Mouse (Mus musculus): ENCODE measurements around the gene Cks1b.

Gene Cks1b

DNA sequence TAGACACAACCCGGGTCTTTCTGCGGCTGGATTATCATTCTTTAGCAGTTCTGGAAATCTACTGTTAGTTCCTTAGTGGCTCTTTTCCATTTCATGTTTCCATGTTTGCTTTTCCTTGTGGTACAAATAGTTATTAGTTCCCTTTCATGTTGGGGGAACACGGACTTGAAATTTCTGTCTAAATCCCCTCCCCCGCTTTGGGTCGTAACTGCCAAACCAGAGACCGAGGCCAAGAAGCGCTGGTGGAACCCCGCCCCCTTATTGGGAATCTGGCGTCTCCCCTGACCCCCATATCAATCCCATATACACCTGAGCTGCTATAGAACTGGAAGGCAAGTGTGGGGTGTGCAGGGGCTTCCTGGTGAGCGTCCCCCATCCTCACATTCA lies 22.8 kb downstream of the Cks1b start:
- DNase-seq: peak; percentile 72

DNA sequence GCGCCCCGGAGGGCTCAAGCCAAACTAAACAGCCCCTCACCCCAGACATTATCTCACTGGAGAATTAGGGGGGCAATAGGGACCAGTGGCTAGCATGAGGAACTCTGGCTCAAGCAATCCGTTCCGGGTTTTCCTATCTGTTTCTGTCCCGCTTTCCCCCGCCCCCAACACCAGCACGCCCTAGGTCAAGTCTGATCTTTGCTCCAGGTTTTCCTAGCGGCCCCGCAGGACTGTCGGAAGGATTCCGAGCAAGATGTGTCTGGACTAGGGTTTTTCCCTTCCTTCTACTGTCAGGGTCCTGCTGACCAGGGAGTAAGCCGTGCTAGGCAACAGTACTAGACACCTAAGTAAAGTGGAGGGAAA lies 23.3 kb downstream of the Cks1b start:
- peak; percentile 91 for DNase-seq

DNA sequence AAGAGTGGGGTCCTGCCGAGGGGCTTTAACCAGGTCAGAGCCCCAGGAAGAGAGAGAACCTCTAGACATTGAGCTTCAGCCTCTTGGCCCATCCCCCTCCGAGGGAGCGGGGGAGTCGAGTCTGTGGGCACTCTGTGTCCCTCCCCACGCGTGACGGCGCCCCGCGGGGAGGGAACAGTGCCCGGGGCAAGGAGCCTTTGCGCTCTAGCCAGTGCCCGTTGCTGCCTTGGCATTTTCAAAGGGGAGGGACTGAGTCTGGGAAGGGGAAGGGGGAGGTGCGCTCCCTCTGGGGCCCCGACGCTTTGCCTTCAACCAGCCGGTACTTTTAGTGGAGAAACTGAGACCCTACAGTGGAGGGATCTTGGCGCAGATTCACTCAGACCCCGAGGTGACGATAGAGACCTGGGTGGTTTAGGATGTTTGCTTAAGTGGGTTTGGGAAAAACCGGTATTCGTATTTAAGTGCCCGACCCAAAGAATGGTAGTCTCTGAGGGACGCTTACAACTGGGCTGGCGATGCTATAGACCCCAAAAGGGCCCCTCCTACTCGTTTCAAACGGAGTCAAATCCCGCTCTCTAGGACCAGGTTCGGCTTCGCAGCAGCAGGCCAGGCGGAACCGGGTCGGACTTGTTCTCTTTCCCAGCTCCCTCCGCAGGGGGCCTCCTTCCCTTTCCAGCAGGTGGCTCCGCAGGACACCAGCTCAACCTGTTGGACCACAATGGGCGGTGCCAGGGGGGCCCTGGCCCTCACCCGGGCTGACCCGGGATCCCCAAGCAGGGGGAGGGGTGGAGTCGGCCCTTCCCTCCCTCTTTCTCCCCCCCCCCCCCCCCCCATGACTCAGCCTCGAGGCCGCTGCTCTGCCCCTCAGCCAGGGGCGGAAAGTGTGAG lies 23.9 kb downstream of the Cks1b start, which contains the start of gene Zbtb7b:
TSS of gene Zbtb7b (minus strand) at position 771 of the 888 bp plus-strand sequence.
- peak; percentile 92 for DNase-seq

DNA sequence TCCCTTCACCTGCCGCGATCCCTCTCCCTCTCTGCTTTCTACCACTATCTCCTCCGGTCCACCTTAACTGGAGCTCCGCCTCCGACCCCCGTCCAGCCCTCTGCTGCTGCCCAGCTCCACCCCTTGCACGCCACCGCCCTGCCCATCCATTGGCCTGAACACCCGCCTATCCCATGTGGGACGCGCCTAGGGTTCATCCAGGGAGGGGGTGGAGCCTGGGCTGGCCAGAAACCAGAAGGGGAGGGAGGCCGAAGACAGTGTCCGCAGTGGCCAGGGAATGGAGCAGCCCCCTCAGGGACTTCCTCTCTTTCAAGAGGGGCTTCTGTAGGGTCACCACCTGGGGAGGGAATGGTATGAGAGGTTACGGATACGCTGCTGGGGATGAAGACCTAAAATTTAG lies 24.6 kb downstream of the Cks1b start:
- DNase-seq: peak; percentile 99

DNA sequence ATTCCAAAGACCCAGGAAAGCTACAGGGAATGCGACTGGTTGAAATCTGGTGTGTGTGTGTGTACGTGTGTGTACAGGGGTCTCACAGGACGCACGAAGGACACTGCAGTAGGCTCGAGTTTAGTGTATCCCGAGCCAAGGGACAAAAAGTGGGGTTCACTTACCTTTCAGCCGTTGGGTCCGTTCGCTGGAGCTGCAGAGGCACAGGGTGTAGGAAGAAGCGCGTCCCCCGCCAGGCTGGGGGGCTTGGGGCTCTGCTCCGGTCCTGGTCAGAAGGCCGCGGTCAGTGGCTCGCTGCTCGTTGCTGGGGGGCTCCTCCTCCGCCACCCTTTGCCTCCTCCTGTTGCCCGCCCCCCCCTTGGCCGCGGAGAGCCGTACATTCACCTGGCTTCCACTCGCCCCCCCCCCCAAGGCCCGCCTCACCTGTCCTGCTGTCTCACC lies 25.3 kb downstream of the Cks1b start:
- peak; percentile 73 for DNase-seq

DNA sequence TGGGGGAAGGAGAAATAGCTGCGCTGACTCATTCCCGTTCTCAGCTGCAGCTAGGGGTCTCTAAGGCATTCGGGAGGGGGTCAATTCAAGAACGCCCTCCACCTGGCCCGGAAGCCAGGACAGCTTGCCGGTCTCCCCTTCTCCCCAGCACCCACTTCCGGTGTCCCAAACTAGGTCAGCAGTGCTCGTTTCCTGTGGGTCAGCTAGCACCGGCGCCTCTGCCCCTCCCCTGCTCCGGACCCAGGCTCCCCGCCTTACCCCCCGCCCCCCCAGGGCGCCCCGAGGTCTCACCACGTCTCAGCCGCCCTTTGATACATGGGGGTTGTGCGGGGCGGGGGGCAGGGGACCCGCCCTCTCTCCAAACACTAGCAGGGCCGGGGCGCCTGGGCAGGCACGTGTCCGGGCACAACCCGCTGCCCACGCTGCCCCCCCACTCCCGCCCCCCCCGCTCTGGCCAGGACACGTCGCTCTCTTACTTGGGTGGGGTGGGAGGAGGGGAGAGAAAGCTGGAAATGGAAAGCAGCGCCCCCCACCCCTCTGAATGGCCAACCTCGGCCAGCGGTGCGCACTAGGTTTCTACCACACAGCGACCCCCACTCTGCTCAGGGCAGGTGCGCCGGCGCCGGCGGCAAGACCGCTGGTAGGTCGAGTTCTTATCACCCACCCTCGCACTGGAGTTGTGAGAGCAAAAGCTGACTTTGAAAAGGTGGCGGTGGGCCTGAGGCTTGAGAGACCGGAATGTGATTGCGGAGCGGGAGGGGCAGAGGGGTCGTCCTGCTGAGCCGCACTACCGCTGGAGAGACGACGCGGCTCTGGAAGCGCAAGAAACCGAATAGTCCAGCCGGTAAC lies 26.3 kb downstream of the Cks1b start:
- peak; percentile 70 for DNase-seq

DNA sequence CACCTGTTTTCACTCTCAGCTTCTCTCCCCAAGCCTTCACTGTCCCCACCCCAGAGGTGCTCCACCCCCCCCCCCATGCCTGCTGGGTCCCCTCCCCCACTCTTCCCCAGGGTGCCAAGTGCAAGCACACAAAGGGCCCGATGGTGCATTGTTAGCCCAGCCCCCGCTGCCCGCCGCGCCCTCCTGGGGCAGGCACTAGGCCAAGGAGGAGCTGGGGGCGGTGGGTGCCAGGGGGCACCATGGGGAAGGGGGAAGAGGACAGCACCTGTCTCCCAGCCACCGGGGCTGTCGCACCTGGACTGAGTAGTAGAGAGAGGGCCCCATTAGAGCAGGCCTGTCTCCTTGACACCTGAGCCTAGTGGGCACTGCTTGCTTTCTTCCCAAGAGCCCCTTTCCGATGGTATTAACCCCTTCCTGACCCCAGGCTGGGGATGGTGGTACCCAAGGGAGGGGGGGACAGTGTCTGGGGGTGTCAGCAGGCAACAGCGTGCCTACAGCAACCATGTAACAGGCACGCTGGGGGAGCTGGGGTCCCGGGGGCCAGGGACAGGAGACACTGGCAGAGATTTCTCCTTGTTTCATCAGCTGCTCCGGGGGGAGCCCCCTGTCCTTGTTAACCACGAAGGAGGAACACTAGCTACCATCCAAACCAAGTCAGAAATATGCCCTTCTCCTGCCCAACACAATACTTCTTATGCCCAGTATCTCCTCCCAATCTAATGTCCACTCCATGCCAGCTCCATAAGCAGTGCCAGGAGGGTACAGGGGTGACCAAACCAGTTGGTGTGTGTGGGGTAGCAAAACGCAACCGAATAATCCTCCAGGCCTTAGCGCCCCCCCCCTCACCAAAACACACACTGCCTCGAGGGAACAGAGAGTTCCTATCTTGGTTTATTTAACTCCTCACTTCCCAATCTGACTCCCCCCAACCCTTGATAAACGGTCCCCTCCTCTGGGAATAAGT lies 27.2 kb downstream of the Cks1b start:
- DNase-seq: peak; percentile 77

DNA sequence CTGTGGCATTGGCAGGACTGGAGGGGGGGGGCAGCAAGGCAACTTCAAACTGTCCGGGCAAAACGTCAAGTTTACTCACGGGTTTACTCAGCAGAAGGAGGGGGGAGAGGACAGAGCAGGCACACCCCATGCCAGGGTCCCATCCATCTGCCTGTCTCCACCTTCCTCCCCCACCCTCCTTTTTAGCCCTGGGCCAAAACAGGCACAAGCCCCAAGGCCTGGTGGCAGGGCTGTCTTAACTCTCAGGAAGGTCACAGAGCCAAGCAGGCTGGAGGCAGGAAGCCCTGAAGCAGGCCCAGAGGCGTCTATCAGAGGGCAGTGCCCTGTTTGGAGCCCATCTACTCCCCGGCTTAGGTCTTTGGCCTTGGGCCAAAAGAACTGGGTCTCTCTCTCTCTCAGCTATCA lies 28.1 kb downstream of the Cks1b start:
- DNase-seq: peak; percentile 71

DNA sequence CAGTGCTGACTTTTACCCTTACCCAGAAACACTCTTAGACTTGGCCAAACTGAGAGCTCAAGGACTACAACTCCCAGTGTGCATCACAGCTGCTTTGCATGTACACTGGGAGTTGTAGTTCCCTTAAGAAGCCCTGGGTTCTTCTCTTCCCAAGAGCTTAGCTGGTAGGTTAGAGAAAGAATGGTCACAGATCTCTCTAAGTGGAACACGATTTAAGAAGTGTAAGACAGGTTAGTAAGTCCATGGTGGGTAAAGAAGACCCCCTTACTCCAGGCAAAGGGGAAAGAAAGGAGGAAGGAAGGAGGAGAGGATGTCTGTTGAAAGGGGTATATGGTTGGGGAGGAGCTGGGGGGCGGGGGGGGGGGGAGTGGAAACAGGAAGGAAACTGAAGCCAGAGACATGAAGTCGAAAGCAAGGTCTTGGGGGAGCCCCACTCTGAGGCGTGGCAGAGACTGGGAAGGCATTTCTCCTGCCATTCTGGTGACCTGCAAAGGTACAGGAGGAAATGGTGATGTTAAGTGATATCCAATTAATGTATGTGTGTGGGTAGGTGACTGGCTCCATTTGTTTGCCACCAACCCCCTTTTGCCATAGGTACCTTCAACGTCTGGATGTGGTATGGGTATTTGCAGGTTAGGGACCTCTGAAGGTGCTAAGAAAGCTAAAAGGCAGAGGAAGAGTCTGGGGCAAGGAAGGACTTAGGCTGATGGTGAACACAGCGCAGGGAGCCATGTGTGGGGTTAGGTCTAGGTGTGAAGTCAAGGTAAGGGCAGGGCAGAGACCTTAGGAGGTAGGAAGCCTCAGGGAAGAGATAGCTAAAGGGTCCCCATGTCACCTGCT lies 29.1 kb downstream of the Cks1b start:
- DNase-seq: peak; percentile 63

DNA sequence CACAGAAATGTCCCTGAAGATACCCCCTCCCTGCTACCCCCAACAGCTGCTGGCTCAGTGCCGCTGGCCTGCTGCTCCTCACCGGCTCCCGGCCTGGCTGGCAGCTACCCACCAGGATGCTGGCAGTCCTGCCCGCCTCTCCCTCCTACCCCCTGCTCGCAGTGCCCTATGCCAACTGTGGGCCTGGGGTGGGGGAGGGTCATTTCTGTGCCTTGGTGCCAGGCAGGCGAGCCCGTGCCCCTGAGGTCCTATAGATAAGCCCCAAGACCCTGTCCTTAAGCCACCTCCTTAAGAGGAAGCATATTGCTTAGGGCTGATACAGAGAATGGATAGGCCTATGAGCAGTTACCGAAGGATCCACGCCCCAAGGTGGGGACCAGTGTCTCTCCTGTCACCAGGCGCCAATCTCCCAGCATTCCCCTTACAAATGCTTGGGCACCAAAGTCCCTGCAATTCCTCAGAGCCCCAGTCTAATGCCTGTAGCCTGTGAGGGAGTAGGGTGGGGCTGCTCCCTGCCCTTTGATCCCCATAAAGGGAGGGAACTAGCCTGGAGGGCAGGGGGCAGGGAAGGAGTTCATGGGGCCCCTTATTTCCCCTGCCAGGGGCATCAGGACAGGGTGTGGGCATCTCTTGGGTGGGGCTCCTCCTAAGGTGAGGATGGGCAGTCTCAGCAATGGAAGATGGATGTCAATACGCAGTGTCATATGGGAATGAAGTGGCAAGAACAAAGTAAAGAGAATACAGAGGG lies 29.9 kb downstream of the Cks1b start:
- DNase-seq: peak; percentile 68

DNA sequence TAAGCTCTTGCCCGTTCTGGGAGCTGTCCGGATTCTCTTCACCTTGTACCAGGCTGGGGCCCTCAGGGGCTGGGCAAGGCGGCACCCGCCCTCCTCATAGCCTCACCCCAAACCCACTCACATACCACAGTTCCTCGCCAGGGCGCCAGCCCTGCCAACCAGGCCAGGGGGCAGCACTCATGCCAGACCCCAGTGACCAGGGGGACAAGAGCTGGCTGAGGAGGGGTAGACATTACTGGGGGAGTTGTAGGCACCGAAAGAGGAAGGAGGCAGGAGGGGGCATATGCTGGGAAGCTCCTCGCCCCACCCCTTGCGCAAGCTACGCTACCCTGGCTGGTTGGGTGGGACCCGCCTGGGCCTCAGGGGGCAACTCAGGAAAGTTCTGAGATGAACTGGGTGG lies 30.6 kb downstream of the Cks1b start:
- peak; percentile 65 for DNase-seq

DNA sequence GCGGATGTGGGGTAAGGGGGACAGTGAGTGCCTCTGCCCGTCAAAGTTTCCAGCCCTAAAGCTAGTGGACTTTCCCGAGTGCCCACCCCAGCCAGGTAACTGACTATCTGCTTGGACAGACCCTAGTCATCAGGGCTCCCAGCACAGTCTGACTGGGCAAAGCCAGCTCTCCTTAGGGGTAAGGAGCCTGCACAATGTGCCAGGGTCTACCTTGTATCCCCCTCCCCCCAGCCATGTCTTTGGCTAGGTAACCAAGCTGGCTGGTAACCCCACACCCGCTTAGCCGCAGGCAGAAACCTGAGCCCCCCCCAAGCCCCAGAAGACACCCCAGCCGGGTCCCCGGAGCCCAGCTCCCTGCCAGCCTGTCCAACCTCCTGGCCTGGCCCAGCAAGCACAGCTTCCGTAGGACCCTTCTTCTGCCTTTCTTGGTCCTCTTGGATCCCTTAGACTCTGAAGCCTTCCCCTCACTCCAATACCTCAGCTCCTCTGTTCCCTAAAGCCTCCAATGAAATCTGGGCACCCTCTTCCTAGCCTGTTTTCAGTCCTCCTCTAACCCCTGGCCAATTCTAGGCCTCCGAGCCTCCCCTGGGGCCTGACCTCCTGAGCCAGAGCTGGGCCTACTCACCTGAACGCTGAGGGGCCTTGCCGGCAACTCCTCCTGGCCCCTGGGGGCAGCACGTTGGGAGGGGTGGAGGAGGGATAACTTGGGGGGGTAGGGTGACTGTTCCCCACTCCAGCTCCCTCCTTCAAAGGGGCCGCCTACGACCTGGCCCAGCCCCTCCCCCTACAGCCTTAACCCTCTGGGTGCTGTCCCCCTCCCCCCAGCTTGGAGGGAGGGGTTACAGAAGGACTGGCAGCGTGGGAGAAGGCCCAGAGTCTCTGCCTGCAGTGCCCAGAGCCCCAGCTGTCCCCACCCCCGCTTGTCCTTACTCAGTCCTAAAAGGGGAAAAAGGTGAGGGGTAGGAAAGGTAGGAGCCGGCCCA lies 31.5 kb downstream of the Cks1b start:
- DNase-seq: no peak

DNA sequence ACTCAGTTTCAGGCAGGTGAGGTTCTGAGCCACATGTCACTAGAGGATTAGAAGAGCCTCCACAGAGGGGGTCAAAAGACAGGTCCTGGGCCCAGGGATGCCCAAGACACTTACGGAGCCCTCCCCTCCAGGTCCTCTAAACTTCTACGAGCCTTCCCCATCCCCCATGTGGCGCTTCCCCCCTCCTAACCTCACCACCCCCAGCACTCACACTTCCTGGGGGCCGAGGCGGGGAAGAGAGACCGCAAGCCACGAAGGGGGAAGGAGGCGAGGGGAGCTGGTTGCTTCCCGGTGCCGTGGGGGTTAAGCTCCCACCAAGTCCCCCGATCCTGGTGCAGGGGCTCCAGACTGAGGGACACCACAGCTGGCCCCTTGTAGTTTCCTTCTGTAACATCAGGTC lies 32.7 kb downstream of the Cks1b start:
- no peak for DNase-seq

DNA sequence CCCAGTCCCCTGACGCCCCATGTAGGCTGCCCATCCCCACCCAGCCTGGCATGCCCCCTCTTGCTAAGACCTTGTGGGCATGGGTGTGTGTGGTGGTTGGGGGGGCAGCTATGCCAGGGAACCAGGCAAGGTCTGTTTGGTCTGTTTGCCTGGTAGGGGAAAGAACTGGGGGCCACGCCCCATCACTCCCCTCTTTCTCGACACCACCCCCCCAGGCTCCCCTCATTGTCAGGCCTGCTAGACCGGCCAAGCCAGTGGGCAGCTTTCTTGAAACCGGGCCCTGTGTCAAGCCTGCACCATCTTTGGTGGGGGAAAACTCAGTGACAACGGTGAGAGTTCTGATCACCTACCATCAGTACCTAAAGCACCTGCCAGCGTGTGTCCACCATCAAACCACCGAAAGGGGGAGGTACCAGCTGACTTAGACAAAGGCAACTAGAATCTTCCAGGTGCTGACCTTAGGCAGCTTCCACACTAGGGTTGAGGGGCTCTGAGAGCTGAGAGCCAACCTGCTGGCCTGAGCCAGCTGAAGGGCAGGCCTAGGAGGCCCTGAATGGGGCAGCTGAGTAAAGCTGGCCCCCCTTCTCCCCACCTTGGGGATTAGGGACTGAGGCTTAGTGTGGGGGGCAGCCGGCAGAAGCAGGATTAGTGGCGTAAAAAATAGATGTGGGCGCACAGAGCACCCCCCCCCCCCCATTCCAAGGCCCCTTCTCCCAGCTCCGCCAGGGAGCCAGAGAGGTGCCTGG lies 33.7 kb downstream of the Cks1b start:
- DNase-seq: no peak

DNA sequence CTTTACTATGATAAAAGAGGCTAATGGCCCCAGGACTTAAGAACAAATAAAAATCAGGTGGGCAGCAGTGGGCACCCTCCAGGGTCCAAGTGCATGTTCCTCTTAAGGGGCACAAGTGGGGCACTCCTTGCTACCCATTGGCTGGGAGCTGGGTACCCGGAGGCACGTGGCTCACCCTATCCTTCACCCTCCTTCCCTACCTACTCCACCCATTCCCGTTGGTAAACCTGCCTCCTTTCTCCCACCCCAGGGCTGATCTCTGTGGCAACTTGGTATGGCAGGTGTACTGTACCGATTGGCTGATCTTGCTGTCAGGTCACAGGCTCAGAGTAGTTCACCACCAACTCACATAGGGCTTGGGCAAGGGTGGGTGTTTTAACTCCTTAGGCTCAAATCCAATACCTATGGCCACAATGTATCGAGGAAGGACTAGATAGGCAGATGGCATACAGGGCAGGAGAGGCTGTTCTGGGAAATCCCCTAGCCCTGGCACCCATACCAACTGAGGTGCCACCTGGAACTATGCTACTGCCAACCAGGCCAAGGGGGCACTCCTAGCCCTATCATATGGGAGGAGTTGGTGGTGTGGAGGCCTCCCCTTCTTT lies 34.4 kb downstream of the Cks1b start:
- DNase-seq: no peak

DNA sequence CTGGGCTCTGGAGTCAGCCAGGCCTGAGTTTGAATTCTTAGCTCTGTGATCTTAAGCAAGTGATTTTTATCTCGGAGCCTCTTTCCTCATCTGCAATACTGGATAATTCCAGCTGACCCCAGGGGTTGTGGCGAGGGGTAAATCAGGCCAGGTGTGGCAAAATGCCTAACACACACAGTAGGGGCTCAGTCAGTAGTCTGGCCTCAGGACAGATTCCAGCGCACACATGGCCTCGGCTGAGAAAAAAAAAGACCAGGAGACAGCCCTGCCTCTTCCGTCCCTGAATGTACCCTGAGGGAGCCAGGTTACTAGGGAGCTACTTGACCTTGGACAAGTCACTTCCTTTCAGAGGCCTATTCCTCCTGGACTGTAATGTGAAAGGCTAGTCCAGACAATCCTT lies 35.2 kb downstream of the Cks1b start:
- no peak for DNase-seq

DNA sequence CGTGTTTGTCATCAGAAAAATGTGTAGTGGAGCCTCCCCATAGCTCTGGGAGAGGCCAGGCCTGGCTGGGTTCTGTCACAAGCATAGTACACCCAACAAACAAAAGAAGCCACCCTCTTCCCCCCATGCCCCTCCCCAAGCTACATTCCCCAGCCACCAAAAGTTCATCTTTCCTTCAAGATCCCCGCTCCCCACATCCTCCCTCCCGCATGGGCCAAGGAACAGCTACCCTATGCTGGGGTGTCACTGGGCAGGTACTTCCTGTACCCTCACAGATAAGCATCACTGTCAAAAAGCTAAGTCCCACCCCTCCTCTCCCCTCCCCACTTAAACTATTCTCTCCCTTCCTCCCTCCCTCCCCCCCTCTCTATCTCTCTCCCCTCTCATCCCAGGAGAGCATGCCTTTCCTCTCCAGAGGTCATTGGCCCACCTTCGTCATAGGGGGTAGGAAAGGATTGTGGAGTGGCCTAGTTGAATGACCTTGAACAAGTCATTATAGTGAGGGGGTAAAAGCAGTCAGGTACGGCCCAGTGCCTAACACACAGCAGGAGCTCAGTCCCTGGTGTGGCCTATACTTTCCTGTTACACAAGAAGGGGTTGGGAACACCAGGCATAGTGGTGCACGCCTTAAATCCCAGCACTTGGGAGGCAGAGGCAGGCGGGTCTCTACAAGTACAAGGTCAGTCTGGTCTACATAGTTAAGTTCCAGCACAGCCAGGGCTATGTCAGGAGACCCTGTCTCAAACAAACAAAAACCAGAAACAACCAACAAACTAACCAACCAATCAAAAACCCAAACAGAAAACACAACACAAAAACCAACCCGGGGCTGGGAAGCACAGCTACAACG lies 35.9 kb downstream of the Cks1b start:
- DNase-seq: no peak

DNA sequence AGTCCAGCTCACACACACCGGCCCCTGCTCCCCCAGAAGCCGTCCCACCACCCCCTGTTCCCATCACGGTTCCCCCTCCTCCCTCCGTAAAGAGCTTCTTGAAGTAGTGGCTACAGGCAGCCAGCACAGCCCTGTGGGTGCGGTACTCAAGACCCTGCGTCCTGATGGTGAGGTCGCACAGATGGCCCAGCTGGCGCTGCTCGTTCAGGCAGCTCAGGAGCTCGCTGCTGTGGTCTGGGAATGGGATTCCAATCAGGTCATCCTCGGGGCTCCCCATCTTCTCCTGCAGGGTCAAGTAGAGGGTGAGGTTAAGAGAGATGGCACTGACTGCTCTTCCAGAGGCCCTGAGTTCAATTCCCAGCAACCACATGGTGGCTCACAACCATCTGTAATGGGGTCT lies 37.0 kb downstream of the Cks1b start:
- DNase-seq: no peak

Measured in cerebellum, adult 9-10 months (tissue).